Mouse (Mus musculus) embryo, embryonic 10.5 days (tissue): ENCODE measurements around the gene Meis2.

ENCODE experiments used
- DNase-seq: peaks from one replicate; pipeline ENCODE4 v3.0.0-alpha.2; 2015; ENCODE audit warnings: low spot score

The Meis2 gene

DNA sequence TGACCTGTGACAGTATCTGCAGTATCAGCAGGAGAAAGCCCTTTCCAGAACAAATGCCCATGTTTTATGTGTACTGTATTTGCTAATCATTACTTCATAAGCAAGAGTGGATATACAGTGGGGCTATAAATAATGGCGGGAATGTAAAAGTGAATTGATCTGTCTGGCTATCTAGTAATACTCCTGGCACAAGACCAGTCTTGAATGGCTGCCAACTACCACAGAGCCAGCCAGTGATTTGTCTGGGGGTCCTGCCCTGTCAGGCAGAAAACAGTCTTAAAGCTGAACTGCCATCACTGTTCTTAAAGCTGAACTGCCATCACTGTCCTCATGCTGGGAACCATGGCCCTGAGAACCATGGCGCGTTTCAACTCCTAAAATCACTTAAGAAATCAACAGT lies 169.9 kb downstream of the Meis2 start:
- DNase-seq: no peak

DNA sequence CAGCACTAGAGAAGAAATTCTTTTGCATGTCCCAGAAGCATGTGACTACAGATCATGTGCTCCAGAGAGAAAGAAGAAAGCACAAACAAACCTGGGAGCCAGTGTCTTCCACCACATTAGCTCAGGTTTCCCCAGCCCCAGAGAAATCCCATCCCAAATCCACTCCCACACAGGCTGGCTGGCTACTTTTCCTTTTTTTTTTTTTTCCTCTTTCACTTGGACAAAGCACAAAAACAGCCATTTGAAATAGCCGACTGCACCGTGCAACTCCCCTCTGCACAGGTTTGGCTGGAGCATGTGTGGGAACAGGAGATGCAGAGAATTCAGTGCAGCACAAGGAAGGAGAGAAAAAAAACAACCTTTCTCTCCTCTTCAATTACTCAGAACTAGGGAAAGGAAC lies 170.4 kb downstream of the Meis2 start:
- DNase-seq: no peak

DNA sequence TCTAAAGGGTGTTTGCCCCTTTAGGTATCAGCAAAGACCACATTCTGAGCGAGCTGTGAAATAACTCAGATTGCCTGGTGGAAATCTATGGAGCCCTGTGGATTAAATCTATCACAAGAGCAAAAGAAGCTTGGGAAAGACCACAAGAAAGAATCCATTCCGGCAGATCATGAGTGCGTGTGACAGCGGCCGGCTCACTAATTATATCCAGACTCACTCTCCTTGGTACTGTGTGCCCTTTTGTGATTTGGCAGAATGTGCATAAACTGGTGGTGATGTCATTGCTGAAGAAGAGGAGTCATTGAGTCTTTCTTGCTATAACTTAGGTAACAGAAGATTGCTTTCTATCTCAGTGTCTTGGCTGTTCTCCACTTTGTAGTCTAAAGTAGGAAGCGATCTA lies 172.5 kb downstream of the Meis2 start:
- no peak for DNase-seq

DNA sequence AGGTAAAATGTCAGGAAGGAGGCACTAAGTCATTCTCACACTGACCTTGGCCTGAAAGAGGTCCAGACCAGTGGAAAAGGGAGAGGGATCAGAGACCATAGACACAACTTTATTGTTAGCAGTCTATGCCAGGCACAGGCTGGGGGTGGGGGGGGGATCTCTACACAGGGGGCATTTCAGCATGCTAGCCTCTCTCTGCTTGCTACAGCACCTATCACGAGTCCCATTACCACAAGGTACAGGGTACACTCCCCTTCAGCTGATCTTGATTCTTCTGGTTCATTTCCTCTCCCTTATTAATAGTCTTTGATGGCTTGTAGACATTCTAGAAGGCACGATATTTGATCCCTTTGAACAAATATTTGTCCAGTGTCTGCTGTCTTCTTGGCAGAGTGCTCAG lies 174.9 kb downstream of the Meis2 start:
- no peak for DNase-seq

DNA sequence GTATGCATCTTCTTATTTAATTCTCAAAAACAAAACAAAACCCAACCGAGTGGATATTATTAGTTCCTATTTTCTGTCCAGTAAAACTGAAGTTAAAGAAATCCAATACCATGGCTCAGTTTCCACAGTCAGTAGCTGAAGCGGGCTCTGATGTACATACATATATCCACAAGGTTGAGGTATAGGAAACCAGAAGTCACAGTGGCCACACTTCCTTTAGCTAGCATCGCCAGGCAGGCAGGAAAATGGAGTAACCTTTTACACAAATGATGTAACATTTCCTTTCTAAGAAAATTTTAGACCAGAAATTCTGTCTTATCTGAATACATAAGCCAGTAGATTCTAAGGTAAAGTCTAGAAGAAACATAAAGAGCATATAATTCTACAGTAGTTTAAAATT lies 175.6 kb downstream of the Meis2 start:
- DNase-seq: no peak

DNA sequence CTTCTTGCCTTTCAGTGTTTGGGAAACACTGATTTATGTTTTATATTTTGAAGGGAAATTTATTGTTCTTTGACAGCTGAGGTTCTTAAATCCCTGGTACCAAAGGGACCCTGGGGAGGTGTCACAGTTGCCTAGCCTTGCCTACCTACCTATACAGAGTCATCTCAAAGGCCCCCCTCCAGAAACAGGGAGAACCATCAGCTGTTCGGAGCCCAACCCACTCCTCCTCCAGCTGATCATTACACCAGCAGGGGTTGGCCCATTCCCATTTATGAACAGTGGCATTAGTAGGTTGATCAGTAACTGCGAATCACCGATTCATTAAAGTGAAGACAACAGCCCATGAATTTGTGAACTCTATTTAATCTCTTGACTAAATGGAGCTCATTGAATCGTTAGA lies 176.4 kb downstream of the Meis2 start:
- no peak for DNase-seq

DNA sequence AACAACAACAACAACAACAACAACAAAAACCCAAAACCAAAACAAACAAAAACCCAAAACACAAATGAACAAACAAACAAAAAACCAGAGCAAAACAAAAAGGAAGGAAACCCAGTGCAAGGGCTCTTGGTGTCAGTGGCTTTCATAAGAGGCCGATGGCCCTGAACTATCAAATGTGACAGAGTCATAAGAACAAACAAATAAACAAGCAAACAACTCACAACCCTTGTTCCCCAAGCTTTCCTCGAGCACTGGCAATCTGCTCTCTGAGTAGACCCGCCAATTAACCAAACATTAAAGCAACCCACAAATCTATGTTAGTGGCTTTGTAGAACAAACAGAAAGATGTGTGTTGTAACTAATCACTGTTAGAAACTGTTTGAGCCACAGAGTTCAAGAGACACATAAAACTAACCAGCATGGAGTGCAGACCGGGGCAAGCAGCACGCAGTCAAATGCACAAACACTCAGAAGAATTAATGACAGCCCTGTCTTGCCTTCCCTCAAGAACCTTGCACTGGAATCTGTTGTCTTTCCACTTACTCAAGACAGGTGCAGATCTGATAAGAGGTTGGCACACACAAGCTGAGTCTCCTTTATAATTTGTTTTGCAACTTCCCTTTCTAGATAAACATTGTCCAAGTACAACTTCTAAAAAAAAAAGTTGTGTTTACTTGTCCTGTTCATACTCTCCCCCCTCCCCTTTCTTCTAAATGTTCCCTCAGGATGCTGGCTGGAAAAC lies 177.1 kb downstream of the Meis2 start:
- DNase-seq: no peak

DNA sequence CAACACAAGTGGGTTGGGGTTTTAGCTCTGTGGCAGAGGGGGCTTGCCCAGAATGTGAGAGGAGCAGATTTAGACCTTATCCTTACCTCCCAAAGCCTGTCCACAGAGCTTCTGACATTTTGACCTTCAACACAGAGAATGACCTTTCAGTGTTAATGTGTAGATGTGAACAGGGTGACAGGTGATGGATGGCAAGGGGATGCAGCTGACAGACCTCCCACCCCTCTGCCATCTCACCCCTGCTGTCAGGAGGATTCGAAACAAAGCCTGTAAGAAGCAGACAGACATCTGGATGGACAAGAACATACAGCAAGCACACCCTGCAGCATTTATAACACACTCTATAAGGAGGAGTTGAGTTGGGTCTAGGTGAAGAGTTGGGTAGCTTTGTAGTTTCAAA lies 178.0 kb downstream of the Meis2 start:
- DNase-seq: peak; percentile 50

DNA sequence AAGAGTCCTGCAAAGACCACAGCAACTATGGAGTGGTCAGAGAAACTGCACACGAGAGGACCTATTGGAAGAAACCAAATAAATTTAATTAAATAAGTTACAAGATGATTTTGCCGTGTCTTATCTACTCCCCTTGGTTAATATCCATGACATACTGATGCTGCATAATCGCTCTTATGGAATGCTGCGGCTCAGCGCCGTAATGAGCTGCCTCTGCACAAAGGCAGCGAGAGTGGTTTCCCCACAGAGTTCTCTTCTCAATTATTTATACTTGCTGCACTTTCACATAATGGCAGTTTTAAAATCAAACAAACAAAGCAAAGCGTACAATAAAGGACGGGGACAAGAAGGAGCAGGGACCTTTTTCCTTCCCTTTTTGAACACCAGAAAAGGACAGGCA lies 181.5 kb downstream of the Meis2 start:
- no peak for DNase-seq

DNA sequence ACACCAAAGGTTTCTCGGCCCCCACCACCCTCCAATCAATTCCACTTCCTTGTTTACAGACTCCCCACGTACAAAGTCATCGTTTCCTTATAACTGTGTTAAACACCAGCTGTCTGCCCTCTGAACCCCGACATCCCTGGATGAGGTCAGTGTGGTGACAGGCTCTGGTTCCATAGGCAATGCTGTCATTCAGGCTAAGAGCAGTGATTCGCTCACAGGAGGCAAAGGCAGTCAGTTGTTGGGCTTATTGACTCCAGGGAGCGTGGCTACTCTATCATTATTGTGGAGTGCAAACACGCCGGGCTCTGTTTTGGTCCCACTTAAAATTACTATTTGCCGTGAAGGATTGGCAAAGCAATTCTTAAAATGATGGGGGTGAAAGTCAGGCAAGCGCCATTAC lies 182.1 kb downstream of the Meis2 start:
- no peak for DNase-seq

DNA sequence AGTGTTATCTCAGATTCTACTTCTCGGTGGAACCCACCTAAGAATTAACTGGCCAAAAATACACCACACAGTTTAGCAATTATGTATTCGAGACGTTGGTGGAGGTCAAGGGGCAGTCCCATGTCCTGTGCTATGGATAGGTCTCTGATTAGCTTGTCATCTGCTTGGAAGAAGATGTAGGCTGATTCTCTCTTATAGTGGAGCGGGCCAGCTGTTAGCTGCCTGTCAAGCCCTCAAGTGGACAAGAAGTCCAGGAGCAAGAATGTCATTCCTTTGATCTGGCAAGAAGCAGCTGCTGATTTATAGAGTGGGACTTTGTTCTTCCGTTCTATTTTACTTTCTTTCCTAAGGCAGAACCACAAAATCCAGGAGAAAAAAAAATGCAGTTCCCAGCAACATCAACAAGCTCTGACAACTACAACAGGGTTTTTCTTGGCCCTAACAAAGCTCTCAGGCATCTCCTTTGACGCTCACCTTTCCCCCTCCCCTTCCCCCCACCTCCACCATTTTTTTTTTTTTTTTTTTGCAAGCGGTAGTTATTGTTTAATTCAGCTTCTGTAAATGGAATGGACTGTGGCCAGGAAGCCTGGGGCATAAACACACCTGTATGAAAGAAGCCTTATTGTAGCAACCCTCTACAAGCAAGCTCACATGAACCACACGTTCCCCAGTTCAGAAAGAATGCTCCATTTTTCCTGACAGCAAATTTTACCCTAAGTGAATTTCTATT lies 189.7 kb downstream of the Meis2 start:
- DNase-seq: no peak

DNA sequence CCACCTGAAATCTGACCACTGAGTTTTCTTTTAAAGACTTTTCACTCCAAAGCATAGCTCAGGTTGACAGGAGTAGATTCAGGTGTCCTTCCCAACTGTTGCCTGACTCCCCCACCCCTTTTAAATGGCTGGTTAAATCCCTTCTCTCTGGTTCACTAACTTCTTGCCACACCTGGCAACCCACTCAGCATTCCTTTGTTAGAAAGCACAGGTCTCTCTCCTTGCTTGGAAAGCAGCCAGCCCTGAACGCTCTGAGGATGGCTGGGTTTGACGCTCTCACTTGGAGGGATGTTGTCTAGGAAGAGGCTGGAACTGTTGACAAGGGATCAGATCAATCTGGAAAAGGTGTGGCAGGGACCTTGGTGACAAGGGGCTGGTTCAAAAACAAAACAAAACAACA lies 192.8 kb downstream of the Meis2 start:
- DNase-seq: no peak

DNA sequence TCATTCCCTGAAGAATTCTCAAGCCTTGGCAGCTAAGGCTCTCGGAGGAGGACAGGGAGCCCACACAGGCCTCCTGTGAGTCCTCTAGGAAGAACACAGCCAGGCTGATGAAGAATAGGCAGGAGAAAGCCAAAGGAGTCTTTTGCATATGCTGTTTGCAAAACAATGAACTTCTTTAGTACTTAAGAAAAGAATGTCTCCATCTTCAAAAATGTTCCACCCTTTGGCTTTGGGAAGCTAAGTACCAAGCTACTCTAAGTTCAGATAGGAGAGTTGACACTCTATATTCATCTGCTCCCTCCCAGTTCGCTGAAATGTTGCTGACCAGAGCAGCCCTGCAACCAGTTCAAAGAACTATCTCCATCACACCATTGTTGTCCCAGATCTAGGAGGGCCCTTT lies 195.7 kb downstream of the Meis2 start:
- no peak for DNase-seq

DNA sequence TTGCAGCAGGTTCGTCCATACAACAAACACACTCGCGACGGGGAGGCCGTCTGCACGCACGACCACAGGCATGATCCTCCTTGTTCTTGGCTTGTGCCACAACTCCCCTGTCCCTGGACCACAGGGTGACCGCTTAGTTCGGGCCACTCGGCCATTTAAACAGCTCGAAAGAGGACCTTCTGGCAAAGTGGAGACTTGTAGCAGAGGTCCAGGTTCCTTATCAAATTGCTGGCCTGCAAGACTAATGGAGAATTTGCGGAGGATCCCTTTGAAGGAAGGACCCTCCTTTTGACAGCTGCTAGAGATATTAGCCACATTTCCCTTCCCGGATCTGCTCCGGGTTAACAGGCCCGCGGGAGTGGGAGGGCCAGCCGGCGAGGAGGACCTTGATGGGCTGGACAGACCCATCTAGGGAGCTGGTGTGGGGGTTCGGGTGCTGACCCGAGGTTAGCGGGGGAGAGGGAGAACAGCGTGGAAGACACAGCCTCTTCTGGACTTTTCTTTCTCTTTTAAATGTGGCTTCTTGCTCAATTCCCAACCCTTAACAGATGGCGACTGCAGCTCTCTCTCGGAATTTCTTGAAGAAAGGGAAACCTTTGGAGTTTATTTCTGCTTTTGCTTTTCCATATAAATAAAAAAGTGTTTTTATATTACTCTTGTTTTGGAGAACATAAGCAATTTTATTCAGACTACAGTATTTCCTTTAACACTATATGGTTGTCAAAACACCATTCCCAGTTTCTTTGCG lies 204.9 kb downstream of the Meis2 start:
- peak; percentile 81 for DNase-seq

DNA sequence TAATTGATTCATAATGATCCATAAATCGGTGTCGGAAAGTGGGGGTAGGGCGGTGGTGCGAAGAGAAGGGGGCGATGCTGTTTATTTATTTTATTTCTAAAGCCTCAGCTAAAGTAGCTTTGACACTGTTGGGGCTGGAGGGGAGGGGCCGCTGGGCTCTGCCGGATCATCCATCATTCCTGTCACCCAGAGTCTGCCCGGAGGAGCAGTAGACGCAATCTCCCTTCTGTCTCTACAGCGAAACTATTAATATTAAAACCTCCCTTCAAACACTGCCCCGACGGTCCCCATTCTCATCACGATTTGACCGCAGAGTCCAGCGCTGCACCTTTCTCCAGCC lies 205.5 kb downstream of the Meis2 start:
- DNase-seq: peak; percentile 83

DNA sequence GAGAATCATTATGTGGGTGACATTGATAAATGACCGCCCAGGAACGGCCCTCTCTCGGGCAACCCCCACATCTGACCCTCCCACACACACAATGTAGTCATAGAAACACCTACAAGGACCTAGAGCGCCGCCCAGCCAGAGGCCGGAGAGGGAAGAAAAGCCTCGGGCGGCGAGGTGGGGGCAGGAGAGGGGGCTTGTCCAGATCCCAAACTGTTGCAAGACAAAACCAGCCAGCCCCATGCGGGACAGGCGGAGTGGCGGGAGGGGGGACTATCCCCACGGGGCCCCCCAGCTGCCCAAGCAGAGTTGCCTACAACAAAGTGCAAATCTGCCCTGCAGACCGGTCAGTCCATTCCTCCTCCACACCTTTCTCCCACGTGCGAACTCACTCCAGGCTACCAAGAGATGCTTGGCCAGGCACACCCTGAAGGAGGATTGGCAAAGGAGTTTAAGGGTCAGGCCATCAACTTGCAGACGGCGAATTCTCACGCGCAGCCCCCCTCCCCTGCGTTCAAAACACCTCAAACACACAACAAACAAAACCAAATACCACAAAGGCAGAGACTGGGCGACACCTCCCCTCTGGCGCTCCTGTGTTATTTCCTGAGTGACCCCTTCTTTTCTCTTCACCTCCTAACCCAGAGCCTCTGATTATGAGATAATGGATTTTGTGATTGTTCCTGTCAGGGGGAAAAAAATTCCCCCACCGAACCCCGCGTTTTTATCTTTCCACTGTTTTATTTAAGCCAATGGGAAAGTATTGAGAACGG lies 206.1 kb downstream of the Meis2 start:
- DNase-seq: peak; percentile 95

DNA sequence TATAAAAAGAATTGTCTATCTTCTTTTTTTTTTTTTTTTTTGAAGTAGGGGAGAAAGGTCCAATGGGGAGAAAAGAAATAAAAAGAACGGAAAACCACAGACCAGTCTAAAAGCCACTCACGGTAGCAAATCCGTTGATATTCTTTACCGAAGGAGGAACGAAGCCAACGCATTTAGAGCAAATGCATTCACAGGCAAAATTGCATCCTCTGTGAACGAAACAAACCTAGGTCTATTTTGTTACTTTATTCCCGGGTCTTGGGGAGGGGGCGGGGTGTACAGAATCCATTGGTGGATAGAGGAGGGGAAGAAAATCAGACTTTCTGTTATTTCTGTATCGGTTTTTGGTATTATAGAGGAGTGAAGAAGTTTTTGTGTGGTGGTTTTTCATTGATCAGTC lies 206.7 kb downstream of the Meis2 start:
- no peak for DNase-seq

DNA sequence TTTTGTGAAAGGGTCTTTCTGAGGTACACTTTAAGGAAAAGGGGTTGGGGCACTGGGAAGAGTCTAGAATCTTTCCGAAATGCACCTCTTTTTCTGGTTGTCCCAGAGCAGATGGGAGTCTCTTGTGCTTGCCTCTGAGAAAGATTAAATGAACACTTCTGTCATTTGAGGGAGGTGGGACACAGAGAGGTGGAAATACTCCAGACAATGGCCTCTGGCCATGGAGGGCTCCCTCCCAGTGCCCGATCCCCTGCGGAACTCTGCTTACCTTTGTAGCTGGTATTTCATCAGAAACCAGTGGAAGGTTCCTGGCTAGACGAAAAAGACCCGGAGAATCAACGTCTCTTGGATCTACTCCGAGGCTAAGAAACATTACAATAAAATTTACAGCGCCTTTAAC lies 207.4 kb downstream of the Meis2 start:
- DNase-seq: peak; percentile 56

DNA sequence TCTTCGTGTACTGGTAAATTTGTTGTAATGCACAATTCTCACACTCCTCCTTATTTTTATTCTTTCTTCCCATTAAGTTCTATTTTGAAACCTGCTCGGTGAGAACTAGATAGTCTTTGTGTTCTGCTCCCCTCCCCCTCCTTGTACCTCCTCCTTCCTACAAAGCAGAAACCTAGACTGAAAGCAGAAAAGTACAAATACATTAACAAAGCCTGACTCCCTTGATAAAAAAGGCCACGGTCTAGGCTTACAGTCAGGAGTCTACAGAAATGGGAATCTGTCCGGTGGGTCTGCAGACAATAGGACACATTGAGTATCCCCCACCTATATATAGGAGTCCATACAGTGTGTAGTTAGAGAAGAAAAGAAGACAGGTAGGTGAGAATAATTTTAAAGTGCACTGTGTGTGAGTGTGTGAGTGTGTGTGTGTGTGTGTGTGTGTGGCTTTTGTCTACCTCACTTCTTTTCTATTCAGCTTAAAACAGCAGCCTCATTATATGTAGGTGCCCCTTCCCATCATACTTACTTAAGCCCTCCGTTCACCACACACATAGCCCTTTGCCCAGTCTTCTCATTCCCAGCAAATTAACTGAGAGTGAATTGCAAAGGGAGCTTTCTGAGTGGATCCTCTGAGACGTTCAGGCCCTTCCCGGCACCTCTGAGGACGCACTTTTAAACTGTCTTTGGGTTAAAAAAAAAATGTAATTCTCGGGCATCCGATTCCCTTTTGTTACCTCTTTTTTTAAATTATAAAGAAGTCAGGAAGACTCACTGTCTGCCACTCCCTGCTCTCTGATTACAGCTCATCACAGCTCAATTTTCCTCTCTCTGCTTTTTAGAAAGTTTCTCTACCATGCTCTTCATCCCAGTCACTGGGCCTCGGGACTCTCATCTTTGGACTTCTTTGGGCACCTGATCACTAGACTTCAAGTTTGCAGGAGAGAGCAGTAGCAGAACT lies 208.2 kb downstream of the Meis2 start:
- DNase-seq: peak; percentile 72

DNA sequence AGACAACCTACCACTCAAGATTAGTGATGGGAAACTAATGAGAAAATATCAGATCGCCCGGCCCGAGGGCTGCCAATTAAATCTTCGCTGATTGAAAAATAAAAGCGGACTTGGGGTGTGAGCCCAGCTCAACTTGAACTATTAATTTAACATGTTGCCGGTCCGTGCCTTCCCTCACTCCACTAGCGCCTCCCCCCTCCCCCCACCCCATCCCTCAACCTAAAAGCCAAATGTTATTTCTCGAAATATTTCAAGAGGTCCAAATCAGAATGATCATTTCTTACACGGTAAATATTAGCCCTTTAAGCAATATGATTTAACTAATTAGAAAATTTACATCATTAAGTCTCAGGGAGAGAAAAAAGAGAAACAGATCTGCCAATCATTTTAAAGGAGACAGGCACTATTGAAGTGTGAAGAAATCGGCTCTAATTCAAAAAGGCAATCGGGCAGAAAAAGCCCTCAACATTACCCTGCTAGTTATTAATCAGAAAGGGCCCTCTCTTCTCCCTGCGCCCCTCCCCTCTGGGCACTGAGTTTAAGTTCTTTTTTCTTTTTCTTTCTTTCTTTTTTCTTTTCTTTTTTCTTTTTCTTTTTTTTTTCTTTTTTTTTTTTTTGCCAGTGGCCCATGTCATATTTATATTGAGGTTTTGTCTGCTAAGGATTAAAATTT lies 209.1 kb downstream of the Meis2 start:
- DNase-seq: peak; percentile 66
